Mouse (Mus musculus) R1 (cell line): ENCODE measurements around the gene Alyref.

ENCODE experiments used
- DNase-seq: peaks from one replicate; pipeline ENCODE4 v3.0.0-alpha.2; 2018; ENCODE audit warnings: low read depth, low spot score

Gene Alyref

GRCm38 (mm10) chr11:120626785-120627467, 28.8 kb upstream of the Alyref start:
- no peak for DNase-seq

DNA sequence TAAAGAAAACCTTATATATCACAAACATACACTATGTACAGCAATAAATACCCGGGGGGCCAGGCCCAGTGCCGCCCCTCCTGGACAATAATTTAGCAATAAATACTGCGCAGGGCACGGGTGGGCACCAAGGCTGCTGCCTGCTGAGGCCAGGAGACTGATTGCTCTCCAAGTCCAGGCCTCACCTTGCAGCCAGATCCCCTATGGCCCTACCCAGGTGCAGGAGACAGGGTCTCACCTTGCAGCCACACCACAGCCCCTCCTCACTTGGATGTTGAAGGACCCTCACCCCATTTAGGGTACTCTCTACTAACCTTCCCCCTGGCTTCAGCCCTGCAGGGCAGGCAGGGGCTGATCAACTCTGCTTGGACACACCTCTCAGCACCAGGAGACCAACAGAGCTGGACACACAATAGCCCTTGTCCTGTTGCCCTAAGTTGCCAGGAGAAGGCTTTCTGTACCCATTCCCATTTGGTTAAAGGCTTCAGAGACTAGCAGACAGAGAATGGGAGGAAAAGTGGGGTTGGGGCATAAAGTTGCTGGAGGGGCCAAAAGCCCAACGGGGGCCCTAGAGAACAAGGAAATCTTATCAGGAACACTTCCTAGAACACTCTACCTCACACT, 27.1 kb upstream of the Alyref start, which contains the start of gene Sirt7:
Sirt7 (minus strand) TSS at position 89 of the 624 bp plus-strand sequence.
- DNase-seq: no peak

GRCm38 (mm10) chr11:120624680-120625111, 26.5 kb upstream of the Alyref start:
- peak; percentile 92 for DNase-seq

GRCm38 (mm10) chr11:120623961-120624679, 26.0 kb upstream of the Alyref start:
- DNase-seq: peak; percentile 89

GRCm38 (mm10) chr11:120622805-120623204, 24.6 kb upstream of the Alyref start:
- no peak for DNase-seq

- DNase-seq: no peak
These were observed 22.0 kb upstream of the Alyref start for GRCm38 (mm10) chr11:120620195-120620594.

DNA sequence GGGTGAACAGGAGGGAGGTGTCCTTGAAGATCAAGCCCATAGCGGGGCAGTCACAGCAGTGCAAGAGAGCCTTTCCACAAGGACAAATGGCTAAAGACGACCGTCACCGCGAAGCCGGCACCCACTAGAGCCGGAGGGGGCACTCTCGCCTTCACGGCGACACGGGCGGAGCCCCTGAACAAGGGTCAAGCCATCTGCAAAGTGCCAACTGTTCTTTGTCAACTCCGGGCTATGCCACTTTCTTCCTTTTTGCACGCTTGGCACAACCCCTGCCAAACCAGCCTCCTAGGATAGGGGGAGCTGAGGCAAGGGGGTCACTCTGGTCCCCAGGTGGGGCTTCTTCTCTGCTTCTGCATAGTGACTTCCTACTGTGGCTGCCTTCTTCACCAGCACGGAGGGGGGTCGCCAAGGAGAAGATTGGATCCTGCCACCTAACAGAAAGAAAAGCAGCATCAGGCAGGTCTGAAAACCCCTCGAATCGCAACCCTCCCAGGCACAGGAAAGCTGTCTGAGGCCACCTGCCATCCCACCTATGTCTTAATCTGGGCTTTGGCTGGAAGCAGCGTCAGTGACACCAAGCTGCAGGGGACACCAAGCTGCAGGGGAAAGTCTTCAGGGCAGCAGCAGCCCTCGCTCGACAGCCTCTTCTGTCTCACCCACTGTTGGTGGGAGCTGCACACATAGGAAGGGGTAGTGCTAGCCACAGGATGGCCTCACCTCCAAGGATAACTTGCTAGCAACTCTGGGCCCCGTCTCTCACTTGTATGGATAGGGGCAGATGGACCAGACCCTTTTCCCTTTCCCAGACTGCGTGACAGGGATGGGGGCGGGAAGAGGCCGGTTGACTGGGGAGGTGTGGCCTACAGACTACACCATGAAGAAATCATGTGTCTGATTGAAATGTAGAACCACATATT, 20.7 kb upstream of the Alyref start:
- DNase-seq: no peak

DNA sequence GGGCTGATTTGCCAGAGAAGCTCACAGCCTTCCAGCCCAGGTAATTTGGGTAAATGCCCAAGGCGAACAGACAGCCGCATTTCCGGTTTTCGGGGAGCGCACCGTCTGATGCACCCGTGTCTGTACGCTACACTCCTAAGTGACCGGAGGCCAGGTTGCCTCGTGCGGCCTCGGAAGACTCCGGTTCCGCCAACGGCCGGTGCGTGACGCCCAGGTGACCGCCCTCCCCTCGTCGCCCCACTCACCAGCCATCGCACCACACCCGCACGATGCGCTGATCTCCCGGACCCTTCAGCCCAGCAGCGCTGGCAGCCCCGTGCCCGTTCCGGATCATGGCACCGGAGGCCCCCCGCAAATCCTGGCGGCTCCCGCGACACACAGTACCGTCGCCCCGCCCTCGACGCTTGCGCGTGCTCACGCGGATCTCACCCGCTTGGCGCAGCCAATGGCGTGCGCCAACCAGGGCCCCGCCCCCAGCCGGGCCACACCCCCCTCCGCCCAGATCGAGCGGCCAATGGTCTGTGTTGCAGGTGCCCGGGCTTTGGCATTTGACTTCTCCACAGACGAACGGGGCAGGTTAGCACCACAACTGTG, 19.5 kb upstream of the Alyref start, which contains the start of gene Pcyt2:
Pcyt2 (minus strand) TSS at position 418 of the 594 bp plus-strand sequence.
- DNase-seq: peak; percentile 95

DNA sequence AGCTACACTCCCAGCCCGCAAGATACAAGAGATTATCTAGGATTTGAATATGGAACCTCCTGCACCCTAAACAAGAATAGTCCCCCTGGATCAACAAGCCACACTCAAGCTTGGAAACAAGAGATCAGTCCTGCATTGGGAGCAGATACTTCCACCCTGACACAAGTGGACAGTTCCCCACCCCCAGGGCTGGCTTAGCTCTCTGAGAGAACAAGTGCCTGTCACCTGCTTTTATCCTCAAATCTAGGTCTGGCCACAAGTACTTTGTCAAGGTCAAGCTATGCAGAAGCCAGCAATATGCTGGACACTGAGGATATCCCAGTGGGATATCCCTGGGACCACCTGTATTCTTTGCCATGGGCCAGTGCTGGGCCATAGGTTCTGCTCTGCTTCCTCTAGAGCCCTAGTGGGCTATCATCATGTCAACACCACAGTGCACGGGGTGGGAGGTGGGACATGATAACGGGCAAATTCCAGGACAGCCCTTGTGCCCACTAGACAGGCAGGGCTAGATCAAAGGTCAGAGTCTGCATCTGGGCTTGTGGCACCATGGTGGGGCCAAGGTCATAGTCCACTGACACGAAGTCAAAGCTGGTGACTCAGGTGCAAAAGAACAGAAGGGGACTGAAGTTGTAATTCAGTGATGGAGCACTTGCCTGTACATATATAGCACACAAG, 18.6 kb upstream of the Alyref start:
- no peak for DNase-seq

DNA sequence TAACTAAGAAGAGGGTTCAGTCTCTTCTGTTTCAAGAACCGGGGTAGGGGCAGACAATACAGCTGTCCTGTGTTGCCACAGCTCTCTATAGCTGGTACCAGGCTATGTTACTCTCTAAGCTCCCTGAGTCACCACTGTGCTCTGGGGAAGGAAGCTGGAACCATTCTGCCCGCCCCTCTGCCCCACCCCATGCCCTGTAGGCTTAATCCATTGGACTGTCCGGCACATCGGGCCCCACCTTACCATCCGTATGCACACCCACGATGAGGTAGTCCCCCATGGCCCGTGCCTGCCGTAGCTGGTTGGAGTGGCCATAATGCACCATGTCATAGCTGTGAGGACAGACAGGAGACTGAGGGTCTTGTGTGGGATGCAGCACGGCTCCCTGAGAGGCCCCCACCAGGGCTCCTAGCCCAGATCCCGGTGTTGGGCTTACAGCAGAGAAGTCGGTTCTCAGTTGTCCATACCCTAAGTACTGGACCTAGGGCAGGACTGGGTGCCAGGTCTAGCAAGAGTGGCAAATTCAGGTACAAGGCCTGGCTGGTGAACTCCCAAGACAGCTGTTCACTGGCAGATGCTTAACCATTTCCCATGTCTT, 17.5 kb upstream of the Alyref start:
- DNase-seq: no peak

DNA sequence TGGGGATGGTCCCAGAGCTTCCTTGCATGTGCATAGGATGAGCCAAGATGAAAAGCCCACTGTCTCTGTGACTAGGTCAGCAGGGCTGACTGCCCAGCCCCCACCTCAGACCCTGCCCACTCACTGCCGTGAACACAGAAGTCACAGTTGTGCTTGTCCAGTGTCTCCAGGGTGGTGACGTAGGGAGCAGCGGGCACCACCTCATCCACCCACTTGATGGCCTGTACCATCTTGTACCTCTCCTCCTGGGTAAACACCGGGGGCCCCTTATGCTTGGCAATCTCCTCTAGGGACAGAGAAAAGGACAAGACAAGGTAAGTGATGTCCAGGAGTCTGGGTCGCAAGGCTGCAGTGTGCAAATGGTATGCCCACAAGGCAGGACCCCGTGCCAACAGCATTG, 17.0 kb upstream of the Alyref start:
- no peak for DNase-seq

DNA sequence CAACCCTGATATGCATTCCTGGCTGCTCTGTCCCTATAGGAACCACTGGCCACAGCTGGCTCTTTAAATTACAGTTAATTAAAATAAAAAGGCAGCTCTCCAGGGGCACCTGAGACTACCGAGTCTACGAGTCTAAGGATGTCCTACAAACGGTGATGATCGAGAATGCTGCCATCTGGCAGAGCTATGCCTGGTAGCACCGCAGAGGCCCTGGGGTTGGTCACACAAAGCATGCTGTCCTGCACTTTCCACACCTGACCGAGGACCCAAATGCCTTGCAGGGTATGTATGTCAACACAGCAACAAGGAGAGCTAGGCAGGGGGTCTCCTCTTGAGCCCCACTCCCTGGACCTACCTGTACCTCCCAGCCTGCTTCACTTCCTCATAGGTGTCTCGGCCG, 15.8 kb upstream of the Alyref start:
- DNase-seq: no peak

DNA sequence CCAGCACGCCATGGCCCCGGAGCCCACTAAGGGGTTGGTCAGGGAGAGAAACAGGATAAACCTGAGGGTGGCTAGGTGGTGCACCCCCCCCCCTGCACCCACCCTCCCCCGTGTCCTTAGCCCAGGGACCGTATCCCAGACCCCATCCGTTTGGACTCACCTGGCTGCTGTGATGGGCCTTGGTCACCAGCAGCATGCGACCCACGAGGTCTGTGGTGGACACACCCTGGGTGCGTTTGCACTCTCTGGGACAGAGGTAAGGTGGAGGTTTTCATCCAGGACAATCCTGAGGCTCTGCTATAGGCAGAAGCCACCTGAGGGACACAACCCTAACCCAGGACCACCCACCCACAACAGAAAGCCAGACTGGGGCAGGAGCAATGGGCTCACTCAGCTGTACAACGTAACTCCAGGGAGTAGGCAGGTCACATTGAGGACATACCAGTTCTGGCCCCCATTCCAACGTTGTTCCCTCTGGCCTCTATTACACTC, 15.4 kb upstream of the Alyref start:
- no peak for DNase-seq

DNA sequence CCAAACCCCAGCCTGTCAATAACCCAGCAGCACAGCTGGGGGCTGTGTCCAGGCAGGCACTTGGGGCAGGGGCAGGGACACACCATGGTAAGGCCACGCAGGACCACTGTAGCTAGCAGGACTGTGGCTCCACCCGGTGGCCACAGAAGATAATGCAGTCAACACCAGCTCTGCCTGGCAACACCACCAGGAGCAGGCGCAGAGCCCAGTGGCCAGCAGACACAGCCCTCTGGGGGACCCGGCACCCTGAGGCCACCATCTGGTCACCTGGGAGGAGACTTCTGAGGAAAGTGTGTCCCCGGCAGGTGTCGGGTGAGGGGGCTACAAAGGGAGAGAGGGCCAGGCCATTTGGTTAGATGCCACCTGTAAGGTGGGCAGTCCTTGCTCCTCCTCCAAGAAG, 14.6 kb upstream of the Alyref start:
- DNase-seq: peak; percentile 64

- DNase-seq: no peak
These were observed 12.4 kb upstream of the Alyref start for GRCm38 (mm10) chr11:120610477-120611046.

- peak; percentile 88 for DNase-seq
These were observed 11.1 kb upstream of the Alyref start for GRCm38 (mm10) chr11:120609250-120609649.

DNA sequence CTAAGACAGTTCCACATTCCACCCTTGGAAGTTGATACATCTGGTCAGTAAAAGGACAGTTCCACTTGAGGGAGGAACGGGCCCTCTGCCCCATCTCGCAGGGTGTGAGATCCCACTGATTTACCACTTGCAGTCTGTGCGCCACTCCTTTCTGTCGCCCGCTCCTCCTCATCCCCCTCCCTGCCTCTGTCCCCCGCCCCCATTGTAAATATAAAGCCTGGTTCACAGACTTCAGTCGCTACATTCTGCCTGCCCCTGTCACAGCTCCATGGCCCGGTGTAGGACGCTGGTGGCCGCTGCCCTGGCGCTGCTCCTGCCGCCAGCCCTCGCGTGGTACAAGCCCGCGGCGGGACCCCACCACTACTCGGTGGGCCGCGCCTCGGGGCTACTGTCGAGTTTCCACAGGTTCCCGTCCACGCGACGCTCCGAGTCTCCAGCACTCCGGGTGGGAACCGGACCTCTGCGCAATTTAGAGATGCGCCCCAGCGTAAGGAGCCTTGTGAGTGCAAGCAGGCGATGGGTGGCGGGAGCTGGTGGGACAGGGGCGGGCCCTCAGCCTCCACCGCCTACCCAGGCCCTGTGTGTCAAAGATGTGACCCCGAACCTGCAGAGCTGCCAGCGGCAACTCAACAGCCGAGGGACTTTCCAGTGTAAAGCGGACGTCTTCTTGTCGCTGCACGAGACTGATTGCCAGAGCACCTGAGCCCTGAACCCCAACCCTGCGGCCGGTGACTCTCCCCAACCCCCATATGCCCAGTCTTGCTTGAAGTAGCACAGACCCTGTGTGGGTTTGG, 10.3 kb upstream of the Alyref start, which contains the start of gene Npb:
Npb (plus strand) TSS at position 237 of the 794 bp plus-strand sequence.
- DNase-seq: peak; percentile 41

DNA sequence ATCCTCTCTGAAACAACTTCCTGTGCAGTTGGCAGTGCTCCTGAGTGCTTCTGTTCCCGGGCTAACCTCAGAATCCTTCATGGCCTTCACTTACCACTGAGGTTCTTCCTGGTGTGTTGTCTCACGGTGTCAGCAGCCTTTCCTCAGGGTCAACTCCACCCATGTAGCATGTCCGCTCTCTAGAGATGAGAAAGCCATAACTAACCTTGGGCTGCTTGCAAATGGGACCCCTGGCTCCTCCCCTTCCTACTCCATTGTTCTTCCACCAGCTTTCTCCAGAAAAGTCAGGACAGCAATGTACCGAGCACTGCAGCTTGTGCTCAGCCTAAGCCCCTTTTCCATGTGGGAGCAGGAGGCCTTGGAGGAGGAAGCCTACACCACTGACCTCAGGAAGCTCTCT, 8.6 kb upstream of the Alyref start:
- DNase-seq: peak; percentile 50

- DNase-seq: no peak
These were observed 7.5 kb upstream of the Alyref start for GRCm38 (mm10) chr11:120605667-120606066.
